Mouse (Mus musculus) layer of hippocampus, postnatal 10 days (tissue): ENCODE measurements around the gene Fbxw22. TPM values are rescaled to one million over a fixed set of nuclear protein-coding genes. Genes with fewer than 3 reads are reported as not detected.
"Not testable (repeated sequence)": the region's sequence is repeated elsewhere in the genome, so short reads cannot be mapped to it uniquely, and the experiment has no call there.

Source experiments
- DNase-seq, 2 experiments: peaks; one replicate each; pipeline ENCODE4 v3.0.0; 2021; ENCODE audit warnings: low spot score in 2 of 2
- long read RNA-seq: library from polyadenylated mRNA; stranded (forward); transcript quantifications from one replicate; pipeline ENCODE4 v2.0.0, GENCODE M21; 2023
- total RNA-seq, 2 experiments: library from RNA; stranded (reverse); gene quantifications; 2 replicates each; pipeline ENCODE4 v1.2.3; 2021

The Fbxw22 gene
- total RNA-seq = not detected
- long read RNA-seq = 0 reads

GRCm38 (mm10) chr9:109404196-109404595 lies at the start of gene Fbxw22:
TSS of gene Fbxw22 (minus strand) at chr9:109404296.
- DNase-seq = not testable (repeated sequence)

- DNase-seq = no peak
Observed at GRCm38 (mm10) chr9:109449040-109449439, 44.9 kb upstream of the Fbxw22 start, which contains the start of gene Fbxw16. TSS of gene Fbxw16 (minus strand) at chr9:109449140.

GRCm38 (mm10) chr9:109432956-109433355 lies 28.9 kb upstream of the Fbxw22 start:
- DNase-seq = no peak

- not testable (repeated sequence) for DNase-seq
Observed at GRCm38 (mm10) chr9:109339559-109339958, 64.5 kb downstream of the Fbxw22 start, which contains the start of gene Fbxw28. TSS of gene Fbxw28 (minus strand) at chr9:109339659.

Other genes starting within 250 kb of the Fbxw22 start
- not detected for gene Fbxw21, start 242.3 kb downstream of the Fbxw22 start, total RNA-seq
- gene Fbxw13, start 208.3 kb downstream of the Fbxw22 start, total RNA-seq = not detected
- gene Fbxw20, start 169.5 kb downstream of the Fbxw22 start, total RNA-seq = not detected
- not detected for gene Fbxw14, start 116.6 kb downstream of the Fbxw22 start, total RNA-seq
- gene Fbxw28, start 64.6 kb downstream of the Fbxw22 start, total RNA-seq = not detected
- not detected for gene Fbxw16, start 44.8 kb upstream of the Fbxw22 start, total RNA-seq
- not detected for gene Fbxw19, start 91.6 kb upstream of the Fbxw22 start, total RNA-seq
- gene Fbxw15, start 164.0 kb upstream of the Fbxw22 start, total RNA-seq = not detected
- gene Fbxw24, start 221.8 kb upstream of the Fbxw22 start, total RNA-seq = not detected